Mouse (Mus musculus) layer of hippocampus, postnatal 36 days (tissue): ENCODE results near the gene Zc3h18. TPM values are rescaled to one million over a fixed set of nuclear protein-coding genes. Genes with fewer than 3 reads are reported as not detected.

Experiments used
- DNase-seq, 2 experiments: peaks; one replicate each; pipeline ENCODE4 v3.0.0; 2022
- total RNA-seq, 2 experiments: library from RNA; stranded (reverse); gene quantifications; 2 replicates each; pipeline ENCODE4 v1.2.3; 2021

Gene Zc3h18
- total RNA-seq, 2 experiments from 2014 or later: 38.9 to 39.1 TPM

- DNase-seq: peak; percentile 63 to 73
Measured at GRCm38 (mm10) chr8:122347811-122348552, 28.4 kb upstream of the Zc3h18 start.

DNA sequence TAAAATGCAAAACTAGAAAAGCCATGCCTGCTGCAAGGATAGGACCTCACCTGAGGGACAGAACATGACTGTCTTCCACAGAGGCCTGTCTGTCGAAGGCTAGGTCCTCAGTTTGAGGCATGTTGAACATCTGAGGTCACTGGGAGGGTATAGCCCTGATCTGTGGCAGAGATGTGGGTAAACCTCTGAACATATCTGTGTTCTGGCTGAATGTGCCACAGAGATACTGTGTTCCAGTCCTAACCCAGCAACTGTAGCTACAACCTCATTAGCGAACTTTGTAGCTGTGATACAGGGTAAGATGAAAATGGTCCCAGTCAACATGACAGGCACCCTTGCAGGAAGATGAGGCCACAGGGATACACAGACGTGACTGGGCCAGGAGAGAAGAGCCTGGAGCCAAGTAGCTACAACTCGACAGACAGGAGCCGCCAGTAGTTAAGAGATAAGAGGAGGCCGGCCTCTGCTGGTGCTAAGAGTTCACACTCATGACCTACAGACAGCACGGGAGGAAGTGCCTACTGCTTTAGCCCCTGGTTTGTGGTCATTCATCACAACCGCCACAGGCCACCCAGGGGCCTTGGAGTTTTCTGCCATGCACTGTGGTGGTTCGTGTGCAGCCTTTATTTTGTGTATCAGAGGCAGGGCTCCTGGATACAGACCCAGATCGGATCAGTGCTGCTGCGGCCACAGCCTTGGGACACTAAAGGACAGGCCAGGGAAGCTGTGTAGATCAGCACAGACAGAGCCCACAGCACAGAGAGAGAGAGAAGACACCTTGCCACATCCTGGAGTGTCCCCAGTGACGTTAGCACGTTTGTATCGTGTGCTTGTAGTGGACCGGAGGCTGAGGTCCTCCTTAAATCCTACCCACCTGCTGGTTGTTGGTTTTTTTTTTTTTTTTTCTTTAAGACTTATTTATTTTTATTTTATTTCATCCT is 26.8 kb upstream of the Zc3h18 start:
- no peak for DNase-seq

GRCm38 (mm10) chr8:122350309-122351089 is 25.9 kb upstream of the Zc3h18 start:
- no peak for DNase-seq

GRCm38 (mm10) chr8:122354157-122354556 is 22.3 kb upstream of the Zc3h18 start:
- no peak for DNase-seq

GRCm38 (mm10) chr8:122355642-122356606 is 20.5 kb upstream of the Zc3h18 start:
- DNase-seq: no peak

DNA sequence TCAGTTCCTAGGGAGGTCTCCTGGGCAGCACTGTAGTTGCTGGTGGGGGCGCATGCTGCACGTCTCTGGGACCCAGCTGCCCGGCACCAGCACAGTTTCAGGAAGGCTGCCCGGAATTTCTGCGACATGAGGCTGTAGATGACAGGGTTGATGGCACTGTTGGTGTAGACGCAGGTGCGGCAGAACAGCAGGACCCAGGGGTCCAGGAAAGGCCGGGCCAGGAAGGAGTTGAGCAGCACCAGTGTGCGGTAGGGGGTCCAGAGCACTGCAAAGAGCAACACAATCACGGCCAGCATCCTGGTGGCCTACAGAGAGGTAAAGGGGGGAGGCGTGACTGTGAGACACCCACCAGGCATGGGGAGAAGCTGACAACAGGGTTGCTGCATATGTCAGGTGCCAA is 19.2 kb upstream of the Zc3h18 start:
- no peak for DNase-seq

GRCm38 (mm10) chr8:122357641-122358040 is 18.8 kb upstream of the Zc3h18 start:
- DNase-seq: no peak

- DNase-seq: no peak
Measured at GRCm38 (mm10) chr8:122359111-122359775, 17.2 kb upstream of the Zc3h18 start.

DNA sequence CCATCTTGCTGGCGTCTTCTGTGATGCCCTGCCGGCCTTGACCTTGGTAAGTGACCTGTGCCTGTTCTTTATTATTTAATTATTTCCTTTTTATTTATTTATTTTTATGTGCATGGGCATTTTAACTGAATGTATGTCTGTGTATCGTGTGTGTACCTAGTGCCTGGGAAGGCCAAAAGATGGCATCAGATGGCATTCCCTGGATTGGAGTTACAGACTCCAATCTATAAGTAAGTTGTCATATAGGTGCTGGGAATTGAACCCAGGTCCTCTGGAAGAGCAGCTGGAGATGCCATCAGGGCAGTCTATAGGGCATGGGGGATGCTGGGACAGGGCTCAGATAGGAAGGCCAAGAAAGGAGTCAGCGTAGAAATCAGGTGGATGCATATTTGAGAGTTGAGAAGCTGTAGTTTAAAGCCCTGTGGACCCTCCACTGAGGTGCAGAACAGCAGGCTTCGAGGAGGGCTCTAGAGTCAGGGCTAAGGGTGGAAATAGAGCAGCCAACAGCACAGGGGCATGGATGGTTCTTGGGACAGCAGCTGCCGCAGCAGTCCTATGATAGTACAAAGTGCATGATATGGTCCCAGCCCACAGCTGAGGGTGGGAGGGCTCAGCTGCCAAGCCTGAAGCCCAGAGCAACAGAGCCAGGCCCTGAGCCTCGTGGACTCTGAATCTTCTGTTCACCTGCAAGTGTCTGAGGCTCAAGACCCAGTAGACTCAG is 15.6 kb upstream of the Zc3h18 start, which contains the start of gene Trhr2:
Gene Trhr2 (minus strand): TSS at position 51 of the 721 bp plus-strand sequence.
- no peak for DNase-seq

DNA sequence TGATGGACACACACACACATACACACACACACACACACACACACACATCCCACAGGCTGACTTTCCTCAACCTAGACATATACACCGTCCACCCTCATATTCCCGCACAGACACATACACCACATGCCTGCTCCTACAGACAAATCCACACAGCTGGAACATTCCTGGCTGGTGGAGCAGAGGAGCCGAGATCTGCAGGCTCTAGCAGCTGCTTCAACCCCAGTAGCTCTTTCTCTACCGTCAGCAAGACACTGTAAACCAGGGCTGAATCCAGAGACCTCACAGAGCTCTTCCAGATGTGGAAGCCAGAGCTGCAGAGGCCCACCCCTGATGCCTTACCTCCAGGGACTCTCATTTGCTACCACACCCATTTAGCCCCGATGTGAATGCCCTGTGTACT is 14.1 kb upstream of the Zc3h18 start:
- no peak for DNase-seq

GRCm38 (mm10) chr8:122362967-122363366 is 13.4 kb upstream of the Zc3h18 start:
- DNase-seq: no peak

DNA sequence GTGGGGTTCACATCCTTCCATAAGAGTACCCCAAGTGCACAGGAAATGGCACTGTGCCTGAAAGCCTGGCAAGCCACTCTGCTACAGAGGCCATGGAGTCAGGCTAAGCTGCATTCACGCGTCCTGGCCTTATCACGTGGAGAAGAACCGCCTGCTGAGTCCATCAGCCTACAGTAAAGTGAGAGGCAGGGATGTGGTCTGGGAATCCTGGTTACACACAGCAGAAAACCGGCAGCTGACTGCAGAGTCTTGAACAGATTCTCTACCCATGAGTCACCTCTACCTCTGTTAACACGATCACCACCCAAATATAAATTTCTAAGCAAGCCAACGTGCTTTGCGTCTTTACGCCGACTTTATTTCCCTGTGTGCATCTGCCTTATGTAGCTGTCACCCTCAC is 7.9 kb upstream of the Zc3h18 start:
- no peak for DNase-seq

DNA sequence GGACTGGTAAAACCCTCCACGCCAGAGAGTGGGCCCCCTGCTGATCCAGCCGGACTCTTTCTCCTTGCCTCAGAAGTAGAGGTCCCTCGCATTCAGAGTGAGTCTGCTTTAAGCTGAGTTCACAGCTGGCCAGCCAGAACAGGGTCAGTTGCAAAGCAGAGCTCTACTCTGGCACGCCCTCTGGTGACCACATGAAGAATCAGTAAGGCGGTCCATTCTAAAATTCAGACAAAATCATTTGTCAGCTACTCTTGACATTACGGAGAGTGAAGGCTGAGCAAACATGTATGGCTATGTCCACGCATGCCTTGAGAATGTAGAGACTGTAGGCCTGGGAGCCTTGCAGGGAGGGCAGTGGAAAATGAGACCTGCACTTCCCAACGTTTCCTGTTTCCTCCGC is 6.7 kb upstream of the Zc3h18 start:
- DNase-seq: peak; percentile 39 to 50

GRCm38 (mm10) chr8:122371706-122372105 is 4.7 kb upstream of the Zc3h18 start:
- DNase-seq: no peak

DNA sequence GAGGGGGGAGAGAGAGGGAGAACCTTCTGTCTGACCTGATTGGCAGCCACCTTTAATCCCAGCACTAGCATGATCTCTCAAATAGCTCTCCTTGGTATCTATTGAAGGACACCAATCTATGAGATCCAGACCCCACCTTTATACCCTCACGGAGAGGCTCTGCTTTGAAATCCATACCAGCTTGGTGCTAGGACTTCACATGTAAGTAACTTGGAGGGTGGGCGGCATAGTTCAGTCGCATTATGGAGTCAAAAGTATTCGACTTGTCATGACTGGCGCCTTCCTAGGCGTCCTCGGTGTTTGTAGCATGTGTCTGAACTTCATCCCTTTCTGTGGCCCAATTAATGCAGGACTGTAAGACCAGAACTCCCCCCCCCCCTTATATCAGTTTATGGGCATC is 1.1 kb upstream of the Zc3h18 start:
- DNase-seq: no peak

DNA sequence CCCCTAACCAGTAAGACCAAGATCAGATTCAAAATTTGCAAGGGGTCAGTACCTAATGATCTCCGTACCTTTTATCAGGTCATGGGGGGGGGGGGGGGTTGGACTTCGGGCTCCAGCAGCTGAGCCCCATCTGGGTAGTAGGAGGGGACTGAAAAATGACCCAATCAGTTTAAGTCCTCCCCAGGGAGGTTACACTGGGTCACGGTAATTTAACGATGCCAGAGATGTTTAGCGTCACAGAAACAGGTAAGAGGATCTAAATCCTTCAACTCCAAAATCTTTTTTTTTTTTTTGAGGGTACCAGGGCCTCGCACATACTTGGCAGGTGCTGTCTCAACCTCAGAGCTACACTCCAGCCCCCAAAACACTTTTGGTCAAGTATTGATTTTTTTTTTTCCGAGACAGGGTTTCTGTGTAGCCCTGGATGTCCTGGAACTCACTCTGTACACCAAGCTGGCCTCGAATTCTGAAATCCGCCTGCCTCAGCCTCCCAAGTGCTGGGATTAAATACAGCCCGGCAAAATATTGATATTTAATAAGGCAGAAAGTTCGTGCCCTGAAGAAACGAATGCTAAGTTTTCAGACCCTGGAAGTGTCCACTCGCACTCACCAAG is 551 bp upstream of the Zc3h18 start:
- DNase-seq: no peak

DNA sequence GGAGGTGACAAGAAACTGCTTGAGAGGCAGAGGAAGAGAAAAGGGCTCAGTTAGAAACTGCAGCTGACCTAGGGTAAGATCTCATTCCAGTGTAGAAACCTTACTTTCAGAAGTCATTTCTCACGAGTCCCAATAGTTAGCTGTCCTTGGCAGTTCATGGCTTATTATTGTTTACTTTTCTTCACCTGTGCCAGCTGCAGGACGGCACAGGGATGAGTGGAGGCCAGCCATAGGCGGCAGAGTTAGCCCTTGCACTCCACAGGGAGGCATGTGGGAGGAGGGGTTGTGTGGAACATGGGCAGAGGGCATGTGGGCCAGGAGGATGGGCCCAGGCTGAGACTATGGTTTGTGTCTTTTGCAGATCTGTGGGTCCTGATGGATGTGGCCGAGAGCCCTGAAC is 6.6 kb downstream of the Zc3h18 start:
- no peak for DNase-seq

DNA sequence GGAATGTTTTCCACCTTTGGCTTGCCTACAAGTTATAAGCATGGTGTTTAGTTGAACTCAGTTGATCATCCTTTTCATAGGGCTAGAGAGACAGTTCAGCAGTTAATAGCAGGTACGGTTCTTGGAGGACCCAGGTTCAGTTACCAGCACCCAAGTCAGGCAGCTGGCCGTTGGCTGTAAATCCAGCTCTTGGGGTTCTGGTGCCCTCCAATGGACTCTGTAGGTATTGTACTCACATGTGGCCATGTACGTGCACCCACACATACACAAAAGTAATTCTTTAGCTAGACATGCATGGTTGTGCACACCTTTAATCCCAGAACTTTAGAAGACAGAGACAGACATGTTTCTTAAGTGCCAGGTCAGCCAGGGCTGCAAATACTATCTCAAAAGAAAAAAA is 12.9 kb downstream of the Zc3h18 start:
- DNase-seq: no peak

DNA sequence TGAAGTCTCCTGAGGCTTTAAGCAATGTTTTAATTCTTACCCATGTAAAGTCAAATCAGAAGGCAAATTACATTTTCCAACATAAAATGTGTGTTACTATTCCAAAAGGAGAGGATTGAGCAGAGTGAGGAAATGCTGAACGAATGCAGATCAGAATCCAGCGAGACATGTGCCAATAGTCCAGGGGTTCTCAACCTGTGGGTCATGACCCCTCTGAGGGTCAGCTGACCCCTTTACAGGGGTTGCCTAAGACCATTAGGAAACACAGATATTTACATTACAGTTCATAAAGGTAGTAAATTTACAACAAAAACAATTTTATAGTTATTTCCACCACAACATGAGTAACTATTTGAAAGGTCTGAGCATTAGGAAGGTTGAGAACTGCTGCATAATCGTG is 14.3 kb downstream of the Zc3h18 start:
- DNase-seq: no peak

DNA sequence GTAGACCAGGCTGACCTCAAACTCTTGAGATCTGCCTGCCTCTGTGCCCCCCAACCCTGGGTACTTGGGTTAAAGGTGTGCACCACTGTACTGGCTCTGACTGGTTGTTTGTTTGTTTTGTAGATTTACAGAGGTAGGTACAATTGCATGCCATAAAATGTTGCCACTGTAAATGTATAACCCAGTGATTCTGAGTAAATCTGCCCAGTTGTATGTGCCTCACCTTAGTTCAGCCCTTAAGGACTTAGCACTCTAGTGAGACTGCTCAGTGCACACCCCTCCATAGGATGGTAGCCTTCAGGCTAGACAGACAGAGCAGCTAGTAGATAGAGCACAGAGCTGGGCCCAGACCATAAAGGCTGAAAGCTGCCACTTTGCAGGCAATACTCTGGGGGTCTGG is 17.3 kb downstream of the Zc3h18 start:
- DNase-seq: no peak
